Mouse (Mus musculus): ENCODE measurements around the gene Baiap2l1. TPM values are rescaled to one million over a fixed set of nuclear protein-coding genes. Genes with fewer than 3 reads are reported as not detected.
A peak's percentile ranks its signal among the peaks of the same experiment; 100 is the strongest.
"Not testable (repeated sequence)": the region's sequence is repeated elsewhere in the genome, so short reads cannot be mapped to it uniquely, and the experiment has no call there.

The Baiap2l1 gene
- polyA plus RNA-seq, 1 experiment: 68.8 TPM

DNA sequence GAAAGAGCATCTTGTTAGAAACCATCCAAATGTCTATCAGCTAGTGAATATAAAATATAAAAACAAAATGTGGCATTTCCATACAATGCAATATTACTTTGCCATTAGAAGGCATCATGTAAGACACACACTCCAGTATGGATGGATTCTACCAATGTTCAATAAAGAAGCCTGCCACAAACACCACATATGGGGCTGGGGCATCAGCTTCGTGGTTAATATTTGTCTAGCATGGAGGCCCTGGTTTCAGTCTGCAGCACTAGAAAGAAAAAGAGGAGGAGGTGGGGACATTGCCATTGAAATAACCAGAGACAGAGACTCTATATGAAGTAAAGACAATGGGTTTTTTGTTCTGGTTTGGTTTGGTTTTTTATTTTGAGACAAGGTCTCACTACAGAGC lies 19.1 kb downstream of the Baiap2l1 start:
- H3ac ChIP-seq (ENCODE audit: control insufficient read depth, insufficient read length): no peak overlapping the region
- TF ChIP-seq CEBPB (IDR thresholded peaks at IDR 0.05; ENCODE audit: insufficient read depth, poor library complexity, severe bottlenecking) (no peak), MYOD1 (IDR thresholded peaks at IDR 0.05; ENCODE audit: control insufficient read depth in 1 of 3, insufficient read length in 2 of 3, low read depth in 2 of 3) (no peak), SRF (IDR thresholded peaks at IDR 0.05; ENCODE audit: control insufficient read depth, insufficient read length, low read depth) (no peak), POLR2AphosphoS2 (IDR thresholded peaks at IDR 0.05; ENCODE audit: insufficient read length, low read depth) (no peak), REST (IDR thresholded peaks at IDR 0.05; ENCODE audit: insufficient read depth, insufficient read length) (no peak), MYOG (IDR thresholded peaks at IDR 0.05; ENCODE audit: control insufficient read depth in 1 of 3, insufficient read depth in 1 of 3, insufficient read length in 2 of 3, low read depth in 2 of 3) (no peak), E2F4 (IDR thresholded peaks at IDR 0.05; ENCODE audit: insufficient read depth) (no peak), TCF3 (IDR thresholded peaks at IDR 0.05; ENCODE audit: insufficient read length, low read depth) (no peak), POLR2A (IDR thresholded peaks at IDR 0.05; ENCODE audit: insufficient read length, low read depth) (no peak), MAX (IDR thresholded peaks at IDR 0.05; ENCODE audit: low read depth) (no peak), USF1 (IDR thresholded peaks at IDR 0.05; ENCODE audit: low read depth) (no peak), TCF12 (IDR thresholded peaks at IDR 0.05; ENCODE audit: insufficient read depth, poor library complexity, severe bottlenecking) (no peak)
- H3K79me2 ChIP-seq (ENCODE audit: control insufficient read depth, insufficient read depth): peaks cover 87% of the 10 kb centered on the region
- no peak overlapping the region for H3K4me3 ChIP-seq
- no peaks in the 10 kb centered on the region for H3K27me3 ChIP-seq (ENCODE audit: control insufficient read depth, insufficient read depth, insufficient read length)
- H3K36me3 ChIP-seq (ENCODE audit: control insufficient read depth, insufficient read depth): no peaks in the 10 kb centered on the region
- H3K4me2 ChIP-seq (ENCODE audit: low read depth): no peak overlapping the region

- not testable (repeated sequence) for H3K36me3 ChIP-seq (ENCODE audit: control insufficient read depth, insufficient read depth); H3K4me3 ChIP-seq; H3K27me3 ChIP-seq (ENCODE audit: control insufficient read depth, insufficient read depth, insufficient read length); H3K4me2 ChIP-seq (ENCODE audit: low read depth); H3ac ChIP-seq (ENCODE audit: control insufficient read depth, insufficient read length)
- peaks cover 80% of the 10 kb centered on the region for H3K79me2 ChIP-seq (ENCODE audit: control insufficient read depth, insufficient read depth)
Measured at GRCm38 (mm10) chr5:144335357-144335756, 22.6 kb downstream of the Baiap2l1 start.

DNA sequence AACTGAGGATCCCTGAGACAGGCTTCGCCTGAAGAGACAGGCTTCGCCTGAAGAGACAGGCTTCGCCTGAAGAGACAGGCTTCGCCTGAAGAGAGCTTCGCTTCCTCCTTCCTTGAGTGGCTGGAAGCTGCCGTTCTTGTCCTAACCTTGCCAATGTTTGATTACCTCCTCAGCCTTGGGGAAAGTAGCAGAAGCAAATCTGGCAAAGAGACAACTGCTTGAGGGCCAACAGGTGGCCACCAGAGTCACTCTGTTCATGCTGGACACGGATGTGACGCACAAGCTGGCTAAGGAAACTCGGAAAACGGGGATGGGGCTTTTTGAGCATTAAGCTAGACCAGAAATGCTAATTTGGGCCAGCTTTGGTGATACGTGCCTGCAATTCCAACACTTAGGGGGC lies 23.9 kb downstream of the Baiap2l1 start:
- peaks cover 80% of the 10 kb centered on the region for H3K79me2 ChIP-seq (ENCODE audit: control insufficient read depth, insufficient read depth)
- H3K4me3 ChIP-seq: no peak overlapping the region
- H3K36me3 ChIP-seq (ENCODE audit: control insufficient read depth, insufficient read depth): no peaks in the 10 kb centered on the region
- H3K4me2 ChIP-seq (ENCODE audit: low read depth): no peak overlapping the region
- peak in 1 of 3 experiments; percentile 25 for TF ChIP-seq MYOD1 (IDR thresholded peaks at IDR 0.05; ENCODE audit: control insufficient read depth in 1 of 3, insufficient read length in 2 of 3, low read depth in 2 of 3)
- no peak for TF ChIP-seq REST (IDR thresholded peaks at IDR 0.05; ENCODE audit: insufficient read depth, insufficient read length)
- H3K27me3 ChIP-seq (ENCODE audit: control insufficient read depth, insufficient read depth, insufficient read length): no peaks in the 10 kb centered on the region
- H3ac ChIP-seq (ENCODE audit: control insufficient read depth, insufficient read length): no peak overlapping the region

GRCm38 (mm10) chr5:144322717-144323116 lies 35.2 kb downstream of the Baiap2l1 start:
- peaks cover 20% of the 10 kb centered on the region for H3K79me2 ChIP-seq (ENCODE audit: control insufficient read depth, insufficient read depth)
- no peak overlapping the region for H3K4me3 ChIP-seq
- H3K4me2 ChIP-seq (ENCODE audit: low read depth): no peak overlapping the region
- peaks cover 8% of the 10 kb centered on the region for H3K36me3 ChIP-seq (ENCODE audit: control insufficient read depth, insufficient read depth)
- H3ac ChIP-seq (ENCODE audit: control insufficient read depth, insufficient read length): no peak overlapping the region
- no peaks in the 10 kb centered on the region for H3K27me3 ChIP-seq (ENCODE audit: control insufficient read depth, insufficient read depth, insufficient read length)
- TF ChIP-seq POLR2AphosphoS2 (IDR thresholded peaks at IDR 0.05; ENCODE audit: insufficient read length, low read depth) (peak; percentile 55), MAX (IDR thresholded peaks at IDR 0.05; ENCODE audit: low read depth) (no peak)

DNA sequence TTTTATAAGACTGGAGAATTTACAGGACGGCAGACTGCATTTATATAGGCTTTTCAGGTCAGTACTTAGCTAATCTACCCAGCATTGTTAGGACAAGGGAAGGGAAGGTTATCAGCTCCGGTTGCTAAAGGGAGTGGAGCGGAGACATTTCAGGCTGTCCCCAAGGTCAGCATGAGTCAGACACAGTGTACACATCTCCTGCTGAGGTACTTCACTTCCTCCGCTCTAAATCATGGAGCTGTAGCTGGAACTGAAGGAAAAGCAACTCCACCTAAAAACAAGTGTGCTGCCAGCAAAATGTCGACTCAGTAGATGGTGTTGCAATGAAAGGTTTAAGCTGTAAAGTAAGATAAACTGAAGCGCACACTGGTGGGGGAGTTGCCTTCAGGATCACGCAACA lies 36.2 kb downstream of the Baiap2l1 start:
- peaks cover 12% of the 10 kb centered on the region for H3K36me3 ChIP-seq (ENCODE audit: control insufficient read depth, insufficient read depth)
- peaks cover 16% of the 10 kb centered on the region for H3K79me2 ChIP-seq (ENCODE audit: control insufficient read depth, insufficient read depth)
- no peak overlapping the region for H3ac ChIP-seq (ENCODE audit: control insufficient read depth, insufficient read length)
- no peak overlapping the region for H3K4me2 ChIP-seq (ENCODE audit: low read depth)
- H3K27me3 ChIP-seq (ENCODE audit: control insufficient read depth, insufficient read depth, insufficient read length): no peaks in the 10 kb centered on the region
- no peak overlapping the region for H3K4me3 ChIP-seq
- TF ChIP-seq TCF12 (IDR thresholded peaks at IDR 0.05; ENCODE audit: insufficient read depth, poor library complexity, severe bottlenecking) (no peak), SRF (IDR thresholded peaks at IDR 0.05; ENCODE audit: control insufficient read depth, insufficient read length, low read depth) (no peak), POLR2A (IDR thresholded peaks at IDR 0.05; ENCODE audit: insufficient read length, low read depth) (no peak), USF1 (IDR thresholded peaks at IDR 0.05; ENCODE audit: low read depth) (no peak), E2F4 (IDR thresholded peaks at IDR 0.05; ENCODE audit: insufficient read depth) (no peak), REST (IDR thresholded peaks at IDR 0.05; ENCODE audit: insufficient read depth, insufficient read length) (no peak), POLR2AphosphoS2 (IDR thresholded peaks at IDR 0.05; ENCODE audit: insufficient read length, low read depth) (no peak), MAX (IDR thresholded peaks at IDR 0.05; ENCODE audit: low read depth) (no peak)

GRCm38 (mm10) chr5:144318286-144318685 lies 39.6 kb downstream of the Baiap2l1 start:
- no peak overlapping the region for H3K4me3 ChIP-seq
- H3ac ChIP-seq (ENCODE audit: control insufficient read depth, insufficient read length): no peak overlapping the region
- peak overlapping the region; percentile 38 for H3K4me2 ChIP-seq (ENCODE audit: low read depth)
- H3K36me3 ChIP-seq (ENCODE audit: control insufficient read depth, insufficient read depth): peaks cover 12% of the 10 kb centered on the region
- TF ChIP-seq MYOG (IDR thresholded peaks at IDR 0.05; ENCODE audit: control insufficient read depth in 1 of 3, insufficient read depth in 1 of 3, insufficient read length in 2 of 3, low read depth in 2 of 3) (peak in 1 of 3 experiments; percentile 80), TCF12 (IDR thresholded peaks at IDR 0.05; ENCODE audit: insufficient read depth, poor library complexity, severe bottlenecking) (peak; percentile 18), E2F4 (IDR thresholded peaks at IDR 0.05; ENCODE audit: insufficient read depth) (no peak), MYOD1 (IDR thresholded peaks at IDR 0.05; ENCODE audit: control insufficient read depth in 1 of 3, insufficient read length in 2 of 3, low read depth in 2 of 3) (peak in 1 of 3 experiments; percentile 49)
- H3K27me3 ChIP-seq (ENCODE audit: control insufficient read depth, insufficient read depth, insufficient read length): no peaks in the 10 kb centered on the region
- H3K79me2 ChIP-seq (ENCODE audit: control insufficient read depth, insufficient read depth): peaks cover 13% of the 10 kb centered on the region

Data from myocyte (in vitro differentiated cells).